In the genomic region with DNA sequence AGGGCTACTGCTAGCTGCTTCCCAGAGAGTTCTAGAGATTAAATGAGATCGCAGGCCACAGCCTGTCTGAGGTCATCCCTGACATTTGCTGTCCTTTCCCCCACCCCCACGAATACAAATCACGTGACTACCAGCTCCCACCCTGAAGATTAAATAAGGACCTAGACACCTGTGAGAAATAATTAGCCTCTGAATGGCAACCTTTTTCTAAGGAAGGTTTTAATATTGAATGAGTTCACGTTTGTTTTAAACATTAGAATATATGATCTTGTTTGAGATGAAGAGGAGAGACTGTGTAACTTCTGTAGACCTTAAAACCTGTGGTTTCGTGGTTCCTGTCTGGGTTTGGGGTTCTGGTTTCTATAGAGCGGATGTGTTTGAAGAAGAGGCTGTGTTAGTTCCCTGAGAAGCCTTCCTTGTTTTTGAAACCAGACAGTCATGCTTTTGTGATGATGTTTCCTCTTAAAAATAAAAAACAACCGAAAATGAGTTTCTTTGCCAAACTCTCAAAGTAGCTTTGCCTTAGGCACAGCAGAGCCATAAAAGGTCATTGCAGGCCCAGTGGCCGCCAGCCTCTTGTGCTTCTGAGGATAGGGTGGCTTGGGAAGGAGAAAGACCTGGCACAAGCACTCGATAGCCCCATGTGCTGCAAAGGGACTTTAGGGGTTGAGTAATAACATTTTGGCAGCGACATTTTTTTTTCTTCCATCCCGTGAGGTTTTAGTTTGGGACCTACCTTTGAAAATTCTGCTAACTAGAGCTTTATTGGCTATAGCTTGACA, we compare ENCODE assay signal across 9 mouse cellular contexts.
A peak's percentile ranks its signal among the peaks of the same experiment; 100 is the strongest.
DNase-seq lines count a peak whose midpoint lies in the region; ATAC-seq and TF ChIP-seq lines count a peak whose summit lies in the region.
"Had no signal": no experiment of that assay in that cellular context is flagged by ENCODE, and none has a peak within 500 bp of the region (broad histone marks: within the 10 kb centered on the region; RNA-seq: fewer than 3 reads in every experiment).

No protein-coding gene starts in this region.

- peaks cover 3% of the 10 kb centered on the region; the same call in 1 of the 2 replicates for H3K4me1 ChIP-seq in kidney, adult 2 months (ENCODE audit: control insufficient read depth, insufficient read depth, low read length)
- H3K4me1 ChIP-seq in kidney, embryonic 14.5 days (ENCODE audit: control insufficient read depth, insufficient read depth, low read length) = peaks cover 31% of the 10 kb centered on the region
- peaks cover 28% of the 10 kb centered on the region for H3K4me1 ChIP-seq in embryonic fibroblast, embryonic 13.5 days (ENCODE audit: control insufficient read depth, insufficient read depth, low read length)
- H3K4me1 ChIP-seq in midbrain, embryonic 16.5 days (ENCODE audit: control insufficient read depth, insufficient read depth, low read length) = peaks cover 45% of the 10 kb centered on the region

- no peak overlapping the region for H3K4me2 ChIP-seq in kidney, embryonic 14.5 days (replicated peaks; ENCODE audit: low read depth, low read length)
- no peak overlapping the region for H3K4me2 ChIP-seq in midbrain, embryonic 16.5 days (ENCODE audit: low read length)

- no peak overlapping the region for H3K9ac ChIP-seq in kidney, embryonic 14.5 days (ENCODE audit: low read depth, low read length)
- no peak overlapping the region for H3K9ac ChIP-seq in midbrain, embryonic 16.5 days (ENCODE audit: low read depth, low read length)

- H3K9me3 ChIP-seq in kidney, embryonic 14.5 days (ENCODE audit: control insufficient read depth, low read length) = no peaks in the 10 kb centered on the region
- H3K9me3 ChIP-seq in midbrain, embryonic 16.5 days (replicated peaks; ENCODE audit: control insufficient read depth, low read length, poor library complexity, severe bottlenecking) = no peaks in the 10 kb centered on the region

- no peak for ATAC-seq in kidney, embryonic 14.5 days (ENCODE audit: low FRiP score, low TSS enrichment)
- no peak for ATAC-seq in midbrain, embryonic 16.5 days

- H3K4me3 ChIP-seq in kidney, adult 2 months (ENCODE audit: insufficient read depth, low read depth, low read length) = no peak overlapping the region
- H3K4me3 ChIP-seq in kidney, embryonic 14.5 days (ENCODE audit: low read length) = no peak overlapping the region
- H3K4me3 ChIP-seq in embryonic fibroblast, embryonic 13.5 days (ENCODE audit: insufficient read depth, low read length) = no peak overlapping the region
- no peak overlapping the region for H3K4me3 ChIP-seq in midbrain, embryonic 16.5 days (ENCODE audit: low read depth, low read length)

- TF ChIP-seq POLR2A in kidney, adult 2 months (IDR thresholded peaks at IDR 0.05; ENCODE audit: low read depth, low read length) = no peak
- TF ChIP-seq POLR2A in embryonic fibroblast, embryonic 13.5 days (IDR thresholded peaks at IDR 0.05; ENCODE audit: low read depth, low read length) = no peak

- intact Hi-C loops in left cerebral cortex, postnatal 25 days (cut with DNase I) = no loop called here

- H3K27me3 ChIP-seq in kidney, adult 2 months (replicated peaks; ENCODE audit: control insufficient read depth, insufficient read depth, low read length) = no peaks in the 10 kb centered on the region
- H3K27me3 ChIP-seq in kidney, embryonic 14.5 days (ENCODE audit: control insufficient read depth, insufficient read depth, low read length) = no peaks in the 10 kb centered on the region
- no peaks in the 10 kb centered on the region for H3K27me3 ChIP-seq in midbrain, embryonic 16.5 days (ENCODE audit: control insufficient read depth, insufficient read depth, low read depth, low read length)

- H3K36me3 ChIP-seq in kidney, adult 2 months (ENCODE audit: control insufficient read depth, insufficient read depth, low read length) = no peaks in the 10 kb centered on the region
- no peaks in the 10 kb centered on the region for H3K36me3 ChIP-seq in kidney, embryonic 14.5 days (ENCODE audit: control insufficient read depth, insufficient read depth, low read length)
- no peaks in the 10 kb centered on the region for H3K36me3 ChIP-seq in midbrain, embryonic 16.5 days (ENCODE audit: control insufficient read depth, insufficient read depth, low read length)

- peak; percentile 51 for DNase-seq in kidney, adult 2 months
- peak; percentile 74 for DNase-seq in CD4-positive, CD25-positive, alpha-beta regulatory T cell, adult 2 months (ENCODE audit: low read depth, low spot score)
- DNase-seq in cerebellum, postnatal 36 days = no peak
- no peak for DNase-seq in left cerebral cortex, postnatal 25 days (ENCODE audit: low spot score in 2 of 2)
- no peak for DNase-seq in left cerebral cortex, adult 8-10 months (ENCODE audit: low spot score in 2 of 2)

- peak overlapping the region; percentile 47; the same call in 1 of the 2 replicates for H3K27ac ChIP-seq in kidney, adult 2 months (ENCODE audit: insufficient read depth, low read depth, low read length)
- no peak overlapping the region for H3K27ac ChIP-seq in kidney, embryonic 14.5 days (ENCODE audit: low read depth, low read length)
- peak overlapping the region; percentile 94 for H3K27ac ChIP-seq in embryonic fibroblast, embryonic 13.5 days (ENCODE audit: insufficient read depth, low read length)
- peak overlapping the region; percentile 8; the same call in 1 of the 2 replicates for H3K27ac ChIP-seq in midbrain, embryonic 16.5 days (ENCODE audit: low read length)
- H3K27ac ChIP-seq: macrophage had no signal

- TF ChIP-seq CTCF in kidney, adult 2 months (conservative IDR thresholded peaks at IDR 0.05; ENCODE audit: insufficient read depth, insufficient read length, low read depth, low read length) = no peak
- no peak for TF ChIP-seq CTCF in embryonic fibroblast, embryonic 13.5 days (IDR thresholded peaks at IDR 0.05; ENCODE audit: borderline replicate concordance, insufficient read depth, low read length)

- WGBS in kidney, adult 2 months = 53% methylated on average over 11 of the region's 11 CpGs
- WGBS in kidney, embryonic 14.5 days = 65% methylated on average over 11 of the region's 11 CpGs
- WGBS in midbrain, embryonic 16.5 days = 73% methylated on average over 11 of the region's 11 CpGs

Comparison
In these comparisons a context has a peak if more than half of its experiments do, and no peak if none do; other contexts are left out.
1. DNase-seq: peak in kidney, adult 2 months (single experiment) and CD4-positive, CD25-positive, alpha-beta regulatory T cell, adult 2 months (single experiment); none in cerebellum, postnatal 36 days (0 of 2), left cerebral cortex, postnatal 25 days (0 of 2) and left cerebral cortex, adult 8-10 months (0 of 2).